Mouse (Mus musculus): ENCODE measurements around the gene Rsph3a. TPM values are rescaled to one million over a fixed set of nuclear protein-coding genes. Genes with fewer than 3 reads are reported as not detected.

Rsph3a gene
- total and polyA plus RNA-seq, 3 experiments = 9.9 to 23.7 (median 17.8) TPM

- Histone ChIP-seq H3K36me3 (replicated peaks in 1 of 2; ENCODE audit: control insufficient read depth in 1 of 2, insufficient read depth in 1 of 2, low read length in 1 of 2) (no peaks in the 10 kb centered on the region), H3K9ac (ENCODE audit: insufficient read depth, low read depth) (no peak overlapping the region), H3K9me3 (replicated peaks; ENCODE audit: low read length) (peaks cover 5% of the 10 kb centered on the region), H3K79me2 (replicated peaks; ENCODE audit: control insufficient read depth, extremely low read depth, insufficient read depth, poor library complexity, severe bottlenecking) (no peaks in the 10 kb centered on the region), H3K4me2 (ENCODE audit: insufficient read depth, low read depth, poor library complexity, severe bottlenecking) (peak overlapping the region; percentile 1; the same call in 1 of the 2 replicates), H3K4me3 (replicated peaks in 1 of 3; ENCODE audit: low read depth in 2 of 3, low read length in 2 of 3, poor library complexity in 1 of 3) (no peak overlapping the region), H3K4me1 (ENCODE audit: control insufficient read depth in 1 of 2, insufficient read depth in 2 of 2) (peaks cover 6 to 49% of the 10 kb centered on the region in 2 experiments), H3K27me3 (replicated peaks) (peaks cover 2% of the 10 kb centered on the region), H3K27ac (ENCODE audit: insufficient read depth, low read depth) (no peak overlapping the region)
- dilution Hi-C loops (cut with MboI; ENCODE audit: extremely low pct_ligation_motif_present, extremely low pct_unique_long_range_greater_than_20kb, low sequenced_read_pairs) (no loop called here), in situ Hi-C loops (cut with MboI; ENCODE audit: low pct_ligation_motif_present, low pct_unique_long_range_greater_than_20kb, low sequenced_read_pairs) (no loop called here)
- TF ChIP-seq MAX (IDR thresholded peaks at IDR 0.05; ENCODE audit: low read length) = 0 out of 2 replicates have a peak, but pooled peaks have one; percentile 10
- no peak for TF ChIP-seq MEF2A (IDR thresholded peaks at IDR 0.05; ENCODE audit: borderline replicate concordance, low read depth, low read length)
- TF ChIP-seq E2F4 (IDR thresholded peaks at IDR 0.05; ENCODE audit: insufficient replicate concordance, low read depth, low read length) = no peak
- TF ChIP-seq ZNF384 (IDR thresholded peaks at IDR 0.05; ENCODE audit: low read depth, low read length) = no peak
- TF ChIP-seq RAD21 (IDR thresholded peaks at IDR 0.05; ENCODE audit: low read depth, low read length) = no peak
- TF ChIP-seq JUN (IDR thresholded peaks at IDR 0.05; ENCODE audit: insufficient read depth, low read depth, low read length) = no peak
- no peak for TF ChIP-seq USF1 (IDR thresholded peaks at IDR 0.05; ENCODE audit: low read depth, low read length)
- no peak for TF ChIP-seq NELFE (IDR thresholded peaks at IDR 0.05; ENCODE audit: low read depth, low read length)
- TF ChIP-seq GABPA (IDR thresholded peaks at IDR 0.05; ENCODE audit: insufficient replicate concordance, low read depth, low read length) = no peak
- peak; percentile 25; the same call in 1 of the 2 replicates for TF ChIP-seq EP300 (IDR thresholded peaks at IDR 0.05; ENCODE audit: low read length)
- TF ChIP-seq IRF4 (IDR thresholded peaks at IDR 0.05; ENCODE audit: low read depth, low read length) = 0 out of 2 replicates have a peak, but pooled peaks have one; percentile 34
- no peak for DNase-seq (ENCODE audit: extremely low read depth)
Measured at GRCm38 (mm10) chr17:7916782-7917574, 28.4 kb upstream of the Rsph3a start.

- Histone ChIP-seq H3K4me2 (ENCODE audit: insufficient read depth, low read depth, poor library complexity, severe bottlenecking) (no peak overlapping the region), H3K36me3 (replicated peaks in 1 of 2; ENCODE audit: control insufficient read depth in 1 of 2, insufficient read depth in 1 of 2, low read length in 1 of 2) (no peaks in the 10 kb centered on the region), H3K9me3 (replicated peaks; ENCODE audit: low read length) (peaks cover 3% of the 10 kb centered on the region), H3K4me1 (ENCODE audit: control insufficient read depth in 1 of 2, insufficient read depth in 2 of 2) (peaks cover 9 to 49% of the 10 kb centered on the region in 2 experiments), H3K9ac (ENCODE audit: insufficient read depth, low read depth) (no peak overlapping the region), H3K27me3 (replicated peaks) (peaks cover 2% of the 10 kb centered on the region), H3K27ac (ENCODE audit: insufficient read depth, low read depth) (no peak overlapping the region), H3K4me3 (replicated peaks in 1 of 3; ENCODE audit: low read depth in 2 of 3, low read length in 2 of 3, poor library complexity in 1 of 3) (no peak overlapping the region), H3K79me2 (replicated peaks; ENCODE audit: control insufficient read depth, extremely low read depth, insufficient read depth, poor library complexity, severe bottlenecking) (no peaks in the 10 kb centered on the region)
- in situ Hi-C loops (cut with MboI; ENCODE audit: low pct_ligation_motif_present, low pct_unique_long_range_greater_than_20kb, low sequenced_read_pairs) (no loop called here), dilution Hi-C loops (cut with MboI; ENCODE audit: extremely low pct_ligation_motif_present, extremely low pct_unique_long_range_greater_than_20kb, low sequenced_read_pairs) (no loop called here)
- TF ChIP-seq EP300 (IDR thresholded peaks at IDR 0.05; ENCODE audit: low read length) (no peak), CTCF (conservative IDR thresholded peaks at IDR 0.05 in 1 of 2, IDR thresholded peaks at IDR 0.05 in 1 of 2; ENCODE audit: low read depth in 2 of 2, low read length in 2 of 2) (no peak), TCF12 (IDR thresholded peaks at IDR 0.05; ENCODE audit: low read depth, low read length) (no peak), PAX5 (IDR thresholded peaks at IDR 0.05; ENCODE audit: low read length) (no peak), NRF1 (IDR thresholded peaks at IDR 0.05; ENCODE audit: low read depth, low read length) (no peak), RCOR1 (conservative IDR thresholded peaks at IDR 0.05; ENCODE audit: low read depth, low read length) (no peak), SMC3 (IDR thresholded peaks at IDR 0.05; ENCODE audit: low read depth, low read length) (no peak), CHD1 (IDR thresholded peaks at IDR 0.05; ENCODE audit: low read depth, low read length) (no peak), NELFE (IDR thresholded peaks at IDR 0.05; ENCODE audit: low read depth, low read length) (no peak), ZC3H11A (IDR thresholded peaks at IDR 0.05; ENCODE audit: low read depth, low read length) (no peak), MXI1 (IDR thresholded peaks at IDR 0.05; ENCODE audit: low read depth, low read length) (no peak), MAX (IDR thresholded peaks at IDR 0.05; ENCODE audit: low read length) (no peak), MAZ (IDR thresholded peaks at IDR 0.05; ENCODE audit: low read depth, low read length) (no peak), IRF4 (IDR thresholded peaks at IDR 0.05; ENCODE audit: low read depth, low read length) (no peak), HCFC1 (IDR thresholded peaks at IDR 0.05; ENCODE audit: low read depth, low read length) (no peak), GABPA (IDR thresholded peaks at IDR 0.05; ENCODE audit: insufficient replicate concordance, low read depth, low read length) (no peak), TBP (conservative IDR thresholded peaks at IDR 0.05; ENCODE audit: low read depth, low read length) (no peak), POLR2AphosphoS2 (IDR thresholded peaks at IDR 0.05; ENCODE audit: low read depth, low read length) (no peak)
- no peak for DNase-seq (ENCODE audit: extremely low read depth)
Measured at GRCm38 (mm10) chr17:7918355-7918754, 27.1 kb upstream of the Rsph3a start.

All from CH12.LX (cell line).